Mouse (Mus musculus) spleen, embryonic (tissue): ENCODE measurements around the gene Shank2.

Experiments
- CTCF ChIA-PET: fragments of 350-600 bp; sonication (Branson Sonifier 250); formaldehyde crosslinking; loops from one replicate; lab custom pipeline; 2022; lab: Charles Lee

Shank2 gene

GRCm38 (mm10) chr7:144420552-144420951 lies 418.8 kb downstream of the Shank2 start:
- CTCF ChIA-PET, result no interaction called here

GRCm38 (mm10) chr7:144421478-144421877 lies 419.8 kb downstream of the Shank2 start:
- CTCF ChIA-PET, result no interaction called here

GRCm38 (mm10) chr7:144425953-144426352 lies 424.2 kb downstream of the Shank2 start:
- CTCF ChIA-PET, result interaction anchor here (0.7 kb wide), 1 partner anchor 627 kb away, joined by 3 read pairs; no protein-coding TSS in a partner anchor

GRCm38 (mm10) chr7:144426594-144426993 lies 424.9 kb downstream of the Shank2 start:
- CTCF ChIA-PET, result interaction anchor here (0.7 kb wide), 1 partner anchor 628 kb away, joined by 3 read pairs; no protein-coding TSS in a partner anchor

GRCm38 (mm10) chr7:144427460-144427859 lies 425.7 kb downstream of the Shank2 start:
- CTCF ChIA-PET, result no interaction called here

GRCm38 (mm10) chr7:144432920-144433319 lies 431.2 kb downstream of the Shank2 start:
- CTCF ChIA-PET, result no interaction called here

GRCm38 (mm10) chr7:144438811-144439210 lies 437.1 kb downstream of the Shank2 start:
- CTCF ChIA-PET, result no interaction called here

GRCm38 (mm10) chr7:144441466-144441865 lies 439.7 kb downstream of the Shank2 start:
- CTCF ChIA-PET, result no interaction called here

GRCm38 (mm10) chr7:144441976-144442375 lies 440.2 kb downstream of the Shank2 start:
- CTCF ChIA-PET, result no interaction called here

GRCm38 (mm10) chr7:144444788-144445187 lies 443.1 kb downstream of the Shank2 start:
- CTCF ChIA-PET, result no interaction called here

- CTCF ChIA-PET, result no interaction called here
Measured at GRCm38 (mm10) chr7:144447146-144447545, 445.4 kb downstream of the Shank2 start.

- CTCF ChIA-PET, result interaction anchor here (0.6 kb wide), 1 partner anchor 493 kb away, joined by 3 read pairs; no protein-coding TSS in a partner anchor
Measured at GRCm38 (mm10) chr7:144448186-144448585, 446.5 kb downstream of the Shank2 start.

- CTCF ChIA-PET, result no interaction called here
Measured at GRCm38 (mm10) chr7:144449637-144450570, 448.2 kb downstream of the Shank2 start.

GRCm38 (mm10) chr7:144450661-144451060 lies 448.9 kb downstream of the Shank2 start:
- CTCF ChIA-PET, result no interaction called here

GRCm38 (mm10) chr7:144458881-144459280 lies 457.2 kb downstream of the Shank2 start:
- CTCF ChIA-PET, result no interaction called here

- CTCF ChIA-PET, result no interaction called here
Measured at GRCm38 (mm10) chr7:144461246-144461902, 459.6 kb downstream of the Shank2 start.

GRCm38 (mm10) chr7:144462577-144462976 lies 460.8 kb downstream of the Shank2 start:
- CTCF ChIA-PET, result no interaction called here

GRCm38 (mm10) chr7:144468741-144469140 lies 467.0 kb downstream of the Shank2 start:
- CTCF ChIA-PET, result no interaction called here

GRCm38 (mm10) chr7:144469181-144469641 lies 467.5 kb downstream of the Shank2 start:
- CTCF ChIA-PET, result no interaction called here

- CTCF ChIA-PET, result no interaction called here
Measured at GRCm38 (mm10) chr7:144469908-144470544, 468.3 kb downstream of the Shank2 start.

- CTCF ChIA-PET, result no interaction called here
Measured at GRCm38 (mm10) chr7:144470545-144471059, 468.9 kb downstream of the Shank2 start, which contains the start of gene Cttn. Cttn (minus strand) TSS chr7:144471009.

- CTCF ChIA-PET, result no interaction called here
Measured at GRCm38 (mm10) chr7:144471103-144471502, 469.4 kb downstream of the Shank2 start.
